Mouse (Mus musculus): ENCODE data around the gene Nkx1-2. TPM values are rescaled to one million over a fixed set of nuclear protein-coding genes. Genes with fewer than 3 reads are reported as not detected.
A peak's percentile ranks its signal among the peaks of the same experiment; 100 is the strongest.

Gene Nkx1-2
- total RNA-seq, 2 experiments from 2014 or later = not detected

DNA sequence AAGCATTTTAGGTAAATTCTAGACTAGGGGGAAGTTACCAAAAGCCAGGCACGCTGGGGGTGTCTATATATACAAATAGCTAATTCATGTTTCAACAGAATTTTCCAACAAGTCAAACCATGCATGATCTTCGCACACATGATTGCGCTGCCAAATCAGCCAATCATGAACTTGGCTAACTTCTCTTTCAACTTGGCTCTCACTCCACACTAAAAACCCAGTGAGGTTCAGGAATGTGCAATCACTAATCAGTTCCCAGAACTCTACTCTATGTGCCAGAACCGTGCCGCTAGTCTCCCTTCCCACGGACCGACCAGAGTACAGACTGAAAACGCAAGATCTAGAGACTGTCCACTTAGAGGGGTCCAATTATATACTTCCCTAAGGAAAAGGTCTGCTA is 28.0 kb downstream of the Nkx1-2 start:
- DNase-seq (ENCODE audit: low spot score in 2 of 2) = peak in 1 of 2 experiments; percentile 19

DNA sequence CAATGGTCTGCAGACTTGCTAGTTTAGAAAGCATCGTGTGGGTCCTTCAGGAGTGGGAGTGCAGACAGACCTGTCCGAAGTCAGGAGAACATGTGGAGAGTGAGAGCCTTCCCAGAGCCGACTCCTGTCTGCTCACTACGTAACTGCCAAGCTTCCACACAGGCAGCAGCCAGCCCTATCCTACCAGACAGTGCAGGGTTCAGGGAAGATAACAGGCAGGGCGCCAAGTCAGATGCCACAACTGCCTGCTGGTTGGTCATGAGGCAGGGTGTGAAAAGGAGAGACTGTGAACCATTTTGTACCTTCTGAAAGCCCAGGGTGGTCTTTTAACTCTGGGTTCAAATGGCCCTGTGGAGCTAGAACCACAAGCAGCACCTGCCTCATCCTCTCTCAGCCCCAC is 29.4 kb downstream of the Nkx1-2 start:
- no peak for DNase-seq (ENCODE audit: low spot score in 2 of 2)

DNA sequence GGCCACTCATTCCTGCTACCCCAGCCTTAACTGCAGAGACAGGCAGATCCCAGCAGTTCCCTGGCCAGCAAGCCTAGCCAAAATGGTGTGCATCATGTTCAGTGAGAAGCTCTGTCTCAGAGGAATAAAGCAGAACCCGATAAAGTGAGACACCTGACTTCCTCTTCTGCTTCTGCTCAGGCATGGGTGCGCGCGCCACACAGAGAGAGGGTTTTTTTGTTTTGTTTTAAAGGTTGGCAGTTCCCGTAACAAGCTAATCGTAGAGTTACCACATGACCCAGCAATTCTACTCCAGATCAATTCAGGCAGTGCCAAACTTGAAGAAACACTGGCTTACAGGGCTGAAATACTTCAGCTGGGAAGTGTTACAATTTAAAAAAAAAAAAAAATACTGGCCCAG is 30.6 kb downstream of the Nkx1-2 start:
- no peak for DNase-seq (ENCODE audit: low spot score in 2 of 2)

- DNase-seq (ENCODE audit: low spot score in 2 of 2) = no peak
Observed at GRCm38 (mm10) chr7:132565831-132566230, 33.6 kb downstream of the Nkx1-2 start.

DNA sequence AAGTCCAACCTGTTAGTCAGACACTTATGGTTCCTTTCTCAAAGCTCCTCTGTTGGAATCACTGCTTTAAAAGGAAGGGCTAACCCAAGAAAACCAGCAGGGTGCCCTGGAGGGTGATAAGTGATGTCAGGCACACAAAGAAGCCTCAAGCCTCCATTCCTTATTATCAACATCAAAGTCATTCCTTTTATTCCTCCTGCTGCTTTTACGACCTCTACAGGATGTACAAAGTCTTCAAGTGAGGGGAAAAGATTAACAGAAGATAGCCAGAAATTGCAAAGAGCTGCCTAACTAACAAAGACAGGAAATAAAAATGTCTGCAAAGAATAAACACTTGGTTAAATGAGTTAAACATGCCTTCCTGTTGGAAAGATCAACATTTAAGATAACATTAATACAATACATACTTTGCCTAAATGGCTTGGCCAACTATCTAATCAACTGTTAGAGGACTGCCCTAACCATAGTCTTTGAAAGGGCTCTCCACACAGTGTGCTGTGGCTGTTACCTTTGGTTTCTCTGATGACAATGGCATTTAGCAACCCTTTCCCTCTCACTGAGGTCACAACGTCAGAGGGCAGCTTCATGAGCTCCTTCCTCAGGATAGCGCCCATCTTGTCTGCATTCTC is 40.2 kb downstream of the Nkx1-2 start:
- DNase-seq (ENCODE audit: low spot score in 2 of 2) = no peak

- DNase-seq (ENCODE audit: low spot score in 2 of 2) = no peak
Observed at GRCm38 (mm10) chr7:132558141-132558736, 41.2 kb downstream of the Nkx1-2 start.

- DNase-seq (ENCODE audit: low spot score in 2 of 2) = no peak
Observed at GRCm38 (mm10) chr7:132556575-132556974, 42.9 kb downstream of the Nkx1-2 start.

- DNase-seq (ENCODE audit: low spot score in 2 of 2) = no peak
Observed at GRCm38 (mm10) chr7:132555911-132556310, 43.5 kb downstream of the Nkx1-2 start.

GRCm38 (mm10) chr7:132554091-132554490 is 45.3 kb downstream of the Nkx1-2 start:
- DNase-seq (ENCODE audit: low spot score in 2 of 2) = no peak

- DNase-seq (ENCODE audit: low spot score in 2 of 2) = peak; percentile 95
Observed at GRCm38 (mm10) chr7:132551351-132552126, 47.9 kb downstream of the Nkx1-2 start.

DNA sequence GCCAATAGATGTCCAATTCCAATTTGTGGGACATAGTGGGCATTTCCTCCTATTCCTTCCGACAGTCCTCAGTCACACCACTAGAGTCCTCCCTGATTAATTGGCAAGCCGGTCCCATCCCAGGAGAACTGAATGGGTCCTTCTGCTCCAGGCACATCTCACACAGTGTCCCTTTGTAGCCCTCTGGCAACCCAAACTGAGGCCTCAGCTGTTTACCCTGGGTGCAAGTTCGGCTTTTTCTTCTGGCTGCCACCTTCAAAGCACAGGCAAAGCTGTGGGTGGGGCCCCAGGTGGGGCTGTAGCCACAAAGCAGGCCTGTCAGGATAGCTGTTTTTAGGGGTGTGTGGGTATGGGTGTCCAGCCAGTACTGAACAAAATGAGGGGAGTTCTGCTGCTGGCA is 52.3 kb downstream of the Nkx1-2 start:
- DNase-seq (ENCODE audit: low spot score in 2 of 2) = no peak

Other genes starting within 250 kb of the Nkx1-2 start
- 10 to 100 TPM; 73.8 to 76.2 TPM for gene Oat, start 23.2 kb downstream of the Nkx1-2 start, total RNA-seq (2021)
- gene Lhpp, start 11.0 kb upstream of the Nkx1-2 start, total RNA-seq (2021) = 10 to 100 TPM in 1 of 2 experiments, 1 to 10 TPM in 1; 7.8 to 10.5 TPM
- gene Fam53b, start 214.2 kb upstream of the Nkx1-2 start, total RNA-seq (2021) = 10 to 100 TPM; 44.6 to 48.9 TPM